In the genomic region with DNA sequence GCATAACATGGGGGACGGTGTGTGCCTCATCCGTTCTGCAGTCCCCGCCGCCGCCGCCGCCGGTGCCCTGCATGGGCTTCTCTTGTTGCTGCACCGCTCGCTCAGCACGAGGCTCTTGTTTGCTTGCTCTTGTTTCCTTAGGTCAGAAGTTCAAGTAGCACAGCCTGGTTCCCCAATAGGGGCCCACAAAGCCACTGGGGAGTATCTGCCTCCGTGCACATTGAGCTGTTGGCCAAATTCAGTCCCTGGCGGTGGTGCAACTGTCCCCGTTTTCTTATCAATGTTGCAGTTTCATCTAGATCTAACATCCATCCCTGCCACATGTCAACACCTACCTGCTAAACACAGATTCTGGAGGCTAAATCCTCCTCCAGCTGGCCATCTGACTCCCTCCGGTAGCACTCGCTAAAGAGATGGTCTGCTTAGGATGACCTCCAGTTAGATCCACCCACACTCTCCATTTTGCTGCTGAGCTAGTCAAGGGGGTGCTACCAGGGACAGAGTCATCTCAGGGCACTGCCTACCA, we compare ENCODE assay signal across 11 mouse cellular contexts. TPM values are rescaled to one million over a fixed set of nuclear protein-coding genes. Genes with fewer than 3 reads are reported as not detected.
DNase-seq lines count a peak whose midpoint lies in the region; ATAC-seq and TF ChIP-seq lines count a peak whose summit lies in the region.
"Had no signal": no experiment of that assay in that cellular context is flagged by ENCODE, and none has a peak within 500 bp of the region (broad histone marks: within the 10 kb centered on the region; RNA-seq: fewer than 3 reads in every experiment).

No protein-coding gene starts in this region.

- no peaks in the 10 kb centered on the region for H3K4me1 ChIP-seq in midbrain, postnatal 0 days (ENCODE audit: insufficient read depth, low read length)

- TF ChIP-seq POLR2A in myocyte (IDR thresholded peaks at IDR 0.05; ENCODE audit: insufficient read length, low read depth): no peak

- TF ChIP-seq CTCF in midbrain, postnatal 0 days (IDR thresholded peaks at IDR 0.05): no peak

- H3K9ac ChIP-seq in midbrain, postnatal 0 days (replicated peaks; ENCODE audit: low read length, poor library complexity, severe bottlenecking): no peak overlapping the region
- H3K9ac ChIP-seq: midbrain, embryonic 12.5 days had no signal

- DNase-seq in cerebellum, postnatal 10 days: no peak
- DNase-seq in retina, postnatal 1 day: peak; percentile 26
- DNase-seq in retina, embryonic 14.5 days (ENCODE audit: low spot score): no peak
- no peak for DNase-seq in kidney, adult 18-20 months
- no peak for DNase-seq in midbrain, postnatal 0 days (ENCODE audit: low spot score)
- DNase-seq: kidney, adult 8-10 months; left cerebral cortex, postnatal 4 days had no signal

- H3K36me3 ChIP-seq in myocyte (ENCODE audit: control insufficient read depth, insufficient read depth): no peaks in the 10 kb centered on the region
- no peaks in the 10 kb centered on the region for H3K36me3 ChIP-seq in midbrain, postnatal 0 days (ENCODE audit: insufficient read depth, low read length)
- H3K36me3 ChIP-seq: midbrain, embryonic 12.5 days had no signal

- H3K4me2 ChIP-seq in myocyte (ENCODE audit: low read depth): peak overlapping the region; percentile 24
- no peak overlapping the region for H3K4me2 ChIP-seq in midbrain, postnatal 0 days (ENCODE audit: low read depth, low read length, poor library complexity, severe bottlenecking)
- H3K4me2 ChIP-seq: midbrain, embryonic 12.5 days had no signal

- no peaks in the 10 kb centered on the region for H3K27me3 ChIP-seq in myocyte (ENCODE audit: control insufficient read depth, insufficient read depth, insufficient read length)
- H3K27me3 ChIP-seq in midbrain, postnatal 0 days (ENCODE audit: insufficient read depth, low read length): no peaks in the 10 kb centered on the region
- H3K27me3 ChIP-seq: midbrain, embryonic 12.5 days had no signal

- H3K27ac ChIP-seq in midbrain, postnatal 0 days (ENCODE audit: low read depth, low read length): no peak overlapping the region
- H3K27ac ChIP-seq: midbrain, embryonic 12.5 days had no signal

- no peak overlapping the region for H3ac ChIP-seq in myocyte (ENCODE audit: control insufficient read depth, insufficient read length)

- no peak overlapping the region for H3K4me3 ChIP-seq in myocyte
- no peak overlapping the region for H3K4me3 ChIP-seq in midbrain, postnatal 0 days (ENCODE audit: low read depth, low read length)
- H3K4me3 ChIP-seq: midbrain, embryonic 12.5 days had no signal

- H3K9me3 ChIP-seq in midbrain, postnatal 0 days (ENCODE audit: low read length): no peaks in the 10 kb centered on the region
- H3K9me3 ChIP-seq: midbrain, embryonic 12.5 days had no signal

- WGBS in midbrain, postnatal 0 days: 50% methylated on average over 16 of the region's 16 CpGs

- ATAC-seq in cerebellum, adult (ENCODE audit: insufficient number of reproducible peaks, low FRiP score, low TSS enrichment): 0 out of 2 replicates have a peak, but pooled peaks have one; percentile 9
- peak; percentile 44 to 54; a peak in 3 of 4 replicates for ATAC-seq in hematopoietic stem cell, adult 5-6 weeks (replicated peaks in 1 of 2; ENCODE audit: insufficient read depth in 1 of 2, low FRiP score in 2 of 2, low TSS enrichment in 1 of 2, low read depth in 1 of 2, poor library complexity in 2 of 2, severe bottlenecking in 2 of 2)
- ATAC-seq in midbrain, postnatal 0 days (ENCODE audit: low FRiP score): no peak

- H3K79me2 ChIP-seq in myocyte (ENCODE audit: control insufficient read depth, insufficient read depth): peaks cover 12% of the 10 kb centered on the region

TF ChIP-seq in myocyte, 11 proteins besides CTCF, POLR2A, EP300 and RAD21:
- no peak for TF ChIP-seq MAX (IDR thresholded peaks at IDR 0.05; ENCODE audit: low read depth)

RNA-seq across cellular contexts. Expression of gene Tbc1d7, which starts 37.7 kb away (rescaled TPM):
- total RNA-seq in hematopoietic stem cell, adult 5-6 weeks (2017): 3.9 and 9.0 TPM in 2 replicates
- 31.4 TPM for polyA plus RNA-seq in myocyte (2012; fragmentation: generic; extraction: Trizol)
- 30.8 and 48.9 TPM in 2 replicates for total RNA-seq in midbrain, postnatal 0 days (2014; rRNA removed)
- 85.9 and 94.3 TPM in 2 replicates for polyA plus RNA-seq in midbrain, postnatal 0 days (2015; fragmentation: Nextera tagmentation; extraction: Ambion mirVana)
